Mouse (Mus musculus) c-Kit-positive CD71-positive TER-119-positive erythroid progenitor cells, embryonic 14.5 days (primary cell): Measurements from ENCODE around the gene Cdk13.

Experiments
- DNase-seq: peaks from one replicate; pipeline ENCODE4 v3.0.0-alpha.2; 2013; ENCODE audit warnings: low spot score

Cdk13 gene

DNA sequence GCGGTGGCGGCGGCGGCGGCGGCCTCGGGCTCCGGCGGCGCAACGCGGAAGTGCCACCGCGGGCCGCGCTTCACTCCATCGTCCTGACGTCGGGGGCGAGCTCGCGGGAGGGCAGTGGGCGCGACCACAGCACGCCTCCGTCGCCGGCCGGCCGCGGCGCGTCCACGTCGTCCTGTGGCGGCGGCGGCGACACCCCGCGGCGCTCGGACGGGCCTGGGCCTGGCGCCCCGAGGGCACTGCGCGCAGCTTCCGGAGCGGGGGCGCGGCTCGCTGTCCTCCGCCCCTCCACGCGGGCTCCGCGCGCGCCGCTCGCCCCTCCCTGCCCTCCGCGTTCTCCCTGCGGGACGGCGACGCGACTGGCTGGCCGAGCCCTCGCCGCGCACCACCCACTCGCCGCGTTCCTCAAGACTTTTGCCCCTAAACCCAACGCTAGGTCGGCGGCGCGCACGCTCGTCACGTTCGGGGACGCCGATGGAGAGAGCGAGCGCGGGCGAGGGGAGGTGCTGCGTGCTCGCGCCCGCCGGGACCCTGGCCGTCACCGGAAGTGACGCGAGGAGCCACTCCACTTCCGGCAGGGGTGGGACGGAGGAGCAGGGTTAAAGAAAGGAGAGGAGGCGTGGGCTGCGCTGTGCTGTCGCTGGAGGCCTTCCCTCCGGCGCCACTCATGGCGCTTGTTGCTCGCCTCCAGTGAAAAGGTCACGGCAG lies at the start of gene Cdk13:
TSS of gene Cdk13 (minus strand) at position 189 of the 705 bp plus-strand sequence.
- DNase-seq, result peak; percentile 97

GRCm38 (mm10) chr13:17843336-17843735 lies 38.4 kb upstream of the Cdk13 start:
- no peak for DNase-seq

DNA sequence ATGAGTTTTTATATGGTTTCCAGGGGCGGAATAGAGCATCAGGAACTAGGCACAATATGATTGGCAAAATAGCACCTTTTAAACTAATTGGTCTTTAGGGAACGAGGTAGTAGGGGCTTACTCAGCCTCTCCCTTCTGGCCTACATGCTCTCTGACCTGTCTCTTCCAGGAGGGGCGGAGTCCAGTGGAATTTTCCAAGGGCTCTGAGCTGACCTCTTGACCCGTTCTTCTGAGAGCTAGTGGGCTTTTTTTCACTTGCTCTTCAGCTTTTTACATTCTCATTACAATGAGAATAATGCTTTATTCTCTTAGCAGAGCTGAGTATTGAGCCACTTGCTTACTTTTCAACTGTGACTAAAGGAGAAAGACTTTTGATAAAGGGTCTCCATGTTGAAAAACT lies 37.9 kb upstream of the Cdk13 start:
- DNase-seq, result no peak

GRCm38 (mm10) chr13:17839137-17839536 lies 34.2 kb upstream of the Cdk13 start:
- DNase-seq, result no peak

- DNase-seq, result peak; percentile 52
Observed at GRCm38 (mm10) chr13:17838484-17838851, 33.6 kb upstream of the Cdk13 start.

- peak; percentile 28 for DNase-seq
Observed at GRCm38 (mm10) chr13:17837610-17838483, 33.0 kb upstream of the Cdk13 start.

DNA sequence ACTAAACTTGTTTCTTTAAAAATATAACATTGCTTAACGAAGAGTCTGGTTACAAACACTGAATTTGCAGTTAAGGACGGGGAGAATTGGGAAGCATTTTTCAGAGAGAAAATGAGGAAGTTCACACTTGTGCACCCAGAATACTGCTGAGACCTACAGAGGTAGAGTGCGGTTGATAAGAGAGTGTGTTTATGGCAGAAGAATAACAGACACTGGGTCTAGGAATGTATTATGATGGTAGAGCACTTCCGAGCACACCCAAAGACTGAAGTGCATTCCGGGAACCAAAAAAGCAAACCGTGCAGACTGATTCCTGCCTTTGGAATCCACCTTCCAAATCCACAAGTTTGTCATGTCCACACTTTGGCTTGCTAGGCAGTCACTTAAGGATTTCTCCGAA lies 31.9 kb upstream of the Cdk13 start:
- no peak for DNase-seq

- no peak for DNase-seq
Observed at GRCm38 (mm10) chr13:17832940-17833339, 28.0 kb upstream of the Cdk13 start.

DNA sequence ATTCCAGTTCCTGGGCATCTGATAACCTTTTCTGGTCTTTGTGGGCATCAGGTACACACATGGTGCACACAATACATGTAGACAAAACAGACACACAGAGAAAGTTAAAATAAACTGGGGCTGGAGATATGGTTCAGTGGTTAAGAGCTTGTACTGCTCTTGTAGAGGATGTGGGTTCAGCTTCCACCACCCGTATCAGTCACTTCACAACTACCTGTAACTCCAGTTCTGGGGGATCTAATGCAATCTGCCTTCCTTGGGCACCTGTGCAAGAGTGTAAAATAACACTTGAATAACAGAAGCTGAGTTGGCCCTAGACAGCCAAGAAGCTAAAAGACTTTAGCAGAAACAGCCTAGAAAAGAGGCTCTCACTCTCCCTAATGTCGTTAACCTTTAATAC lies 12.3 kb upstream of the Cdk13 start:
- no peak for DNase-seq

DNA sequence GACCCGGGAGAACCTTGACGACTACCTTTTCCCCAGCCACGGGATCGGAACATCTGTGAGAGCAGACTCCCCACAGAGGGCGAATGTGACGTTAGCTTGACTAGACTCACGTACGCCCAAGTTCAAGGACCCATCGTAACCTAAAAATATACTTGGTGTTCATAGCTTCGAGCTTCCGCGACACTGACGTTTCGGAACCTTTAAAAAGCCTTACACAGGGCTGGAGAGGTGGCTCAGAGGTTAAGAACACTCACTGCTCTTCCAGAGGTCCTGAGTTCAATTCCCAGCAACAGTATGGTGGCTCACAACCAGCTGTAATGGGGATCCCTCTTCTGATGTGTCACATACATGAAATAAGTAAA lies 698 bp upstream of the Cdk13 start:
- no peak for DNase-seq

DNA sequence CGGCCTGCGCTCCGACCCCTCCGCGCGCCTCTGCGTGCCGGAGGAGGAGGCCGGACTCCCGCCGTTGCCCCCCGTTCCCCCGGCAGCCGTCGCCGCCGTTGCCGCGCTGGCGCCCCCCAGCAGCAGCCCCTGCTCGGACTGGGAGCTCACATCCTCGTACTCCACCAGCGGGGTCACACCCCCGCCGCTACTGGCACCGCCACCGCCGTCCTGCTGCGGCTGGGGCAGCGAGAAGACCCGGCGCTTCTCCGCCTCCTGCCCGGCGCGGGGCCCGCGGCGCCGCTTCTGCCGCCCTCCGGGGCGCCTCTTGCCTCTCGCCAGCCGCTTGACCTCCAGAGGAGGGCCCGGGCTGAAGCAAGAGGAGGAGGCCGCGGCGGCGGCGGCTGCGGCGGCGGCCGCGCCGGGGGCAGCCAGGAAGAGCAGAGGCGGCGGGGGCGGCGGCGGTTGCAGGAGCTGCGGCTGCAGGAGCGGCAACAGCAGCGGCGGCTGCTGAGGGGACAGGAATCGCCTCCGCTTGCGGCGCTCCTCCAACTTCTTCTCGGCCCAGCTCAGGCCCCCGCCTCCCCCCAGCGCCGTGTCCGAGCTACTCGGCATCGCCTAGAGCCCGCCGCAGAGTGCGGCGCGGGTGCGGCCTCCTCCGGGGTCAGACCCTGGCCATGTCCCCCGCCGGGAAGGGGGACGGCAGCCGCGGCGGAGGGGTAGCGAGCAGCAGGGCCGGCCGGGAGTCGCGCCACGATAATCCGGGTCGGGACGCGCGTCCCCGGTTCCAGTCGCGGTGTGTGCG lies 647 bp downstream of the Cdk13 start:
- DNase-seq, result peak; percentile 37

DNA sequence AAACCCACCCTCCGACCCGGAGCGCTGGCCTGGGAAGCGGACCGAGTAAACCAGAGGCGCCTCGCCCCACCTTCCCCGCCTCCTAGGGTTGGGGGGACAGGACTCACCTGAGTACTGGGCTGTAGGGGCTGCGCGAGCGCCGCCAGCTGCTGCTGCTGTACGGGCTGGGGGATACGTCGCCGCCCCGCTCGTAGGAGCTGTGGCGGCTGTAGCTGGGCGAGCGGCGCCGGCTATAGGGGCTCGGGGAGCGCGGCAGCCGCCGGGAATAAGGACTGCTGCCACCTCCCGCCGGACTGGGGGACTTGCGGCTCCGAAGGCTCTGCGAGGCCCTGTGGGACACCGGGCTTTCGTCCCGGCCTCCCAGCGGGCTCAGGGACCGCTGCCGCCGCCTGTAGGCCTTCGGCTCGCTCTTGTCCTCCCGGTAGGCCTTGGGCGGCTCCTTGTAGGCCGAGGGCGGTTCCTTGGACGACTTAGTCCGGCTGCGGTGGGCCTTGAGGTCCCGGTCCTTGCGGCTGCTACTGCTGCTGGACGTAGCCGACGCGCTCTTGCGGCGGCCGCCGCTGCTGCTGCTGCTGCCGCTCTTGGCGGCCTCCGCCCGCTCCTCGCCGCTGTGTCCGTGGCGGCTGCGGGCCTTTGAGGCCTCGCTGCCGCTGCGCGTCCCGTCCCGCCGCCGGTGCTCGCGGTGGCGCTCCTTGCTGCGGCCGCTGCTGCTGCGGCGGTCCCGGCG lies 1.4 kb downstream of the Cdk13 start:
- DNase-seq, result peak; percentile 66

DNA sequence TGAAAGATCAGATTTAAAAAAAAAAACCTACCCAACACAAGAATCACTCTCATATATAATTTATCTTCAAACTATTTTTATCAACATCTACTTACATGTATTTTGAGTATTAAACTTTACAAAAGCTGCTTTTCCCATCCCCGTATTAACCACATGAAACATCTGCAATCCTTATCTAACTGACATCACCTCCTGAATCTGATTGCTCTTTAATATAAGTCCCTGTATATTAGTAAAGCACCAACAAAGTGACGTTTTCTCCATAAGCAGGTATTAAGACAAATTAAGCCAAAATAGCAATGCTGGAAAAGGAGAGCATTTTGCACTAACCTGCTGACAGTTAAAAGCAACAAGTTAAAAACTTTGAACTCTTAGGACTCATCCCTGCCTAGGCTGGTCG lies 2.0 kb downstream of the Cdk13 start:
- DNase-seq, result peak; percentile 26

DNA sequence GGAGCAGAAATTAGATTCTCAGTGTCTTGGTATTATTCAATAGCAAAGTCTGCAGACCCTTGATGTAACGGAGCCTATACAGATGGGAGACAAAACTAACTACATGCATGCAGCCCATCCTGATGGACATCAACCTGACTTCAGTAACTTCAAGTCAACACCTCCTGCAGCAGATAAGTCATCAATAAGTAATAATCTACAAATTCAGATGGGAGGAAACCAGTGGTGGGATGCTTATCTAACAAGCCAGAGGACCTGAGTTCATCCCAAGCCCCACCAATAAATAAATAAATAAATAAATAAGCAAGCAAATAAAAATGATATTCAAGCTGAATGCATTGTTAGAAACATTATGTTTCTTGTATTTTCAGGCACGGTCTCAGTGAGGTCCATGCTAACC lies 5.2 kb downstream of the Cdk13 start:
- no peak for DNase-seq

DNA sequence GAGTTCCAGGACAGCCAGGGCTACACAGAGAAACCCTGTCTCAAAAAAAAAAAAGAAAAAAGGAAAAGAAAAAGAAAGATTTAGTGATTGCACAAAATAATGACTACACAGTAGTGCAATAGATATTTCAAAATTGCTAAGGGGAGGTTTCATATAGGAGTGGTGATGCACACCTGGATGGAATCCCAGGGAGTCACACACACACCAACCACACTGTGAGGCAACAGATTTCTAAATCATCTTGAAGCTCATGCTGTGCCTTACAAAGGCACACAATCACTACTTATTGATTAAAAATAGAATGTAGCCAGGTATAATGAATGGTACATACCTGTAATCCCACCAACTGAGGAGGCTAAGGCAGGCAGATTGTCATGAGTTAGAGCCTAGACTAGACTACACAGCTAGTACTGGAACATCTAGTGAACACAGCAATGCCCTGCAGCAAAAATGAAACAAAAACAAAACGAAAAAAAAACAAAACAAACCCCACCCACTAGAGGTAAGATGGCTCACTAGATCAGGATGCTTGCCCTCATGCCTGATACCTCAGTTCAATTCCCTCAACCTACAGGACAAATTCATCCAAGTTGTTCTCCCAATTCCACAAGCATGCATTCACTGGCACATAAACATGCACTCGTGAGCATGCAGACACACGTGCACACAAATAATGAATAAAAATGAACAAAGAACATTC lies 9.0 kb downstream of the Cdk13 start:
- DNase-seq, result no peak

GRCm38 (mm10) chr13:17783643-17784042 lies 21.3 kb downstream of the Cdk13 start:
- DNase-seq, result no peak

- DNase-seq, result no peak
Observed at GRCm38 (mm10) chr13:17779923-17780322, 25.0 kb downstream of the Cdk13 start.

DNA sequence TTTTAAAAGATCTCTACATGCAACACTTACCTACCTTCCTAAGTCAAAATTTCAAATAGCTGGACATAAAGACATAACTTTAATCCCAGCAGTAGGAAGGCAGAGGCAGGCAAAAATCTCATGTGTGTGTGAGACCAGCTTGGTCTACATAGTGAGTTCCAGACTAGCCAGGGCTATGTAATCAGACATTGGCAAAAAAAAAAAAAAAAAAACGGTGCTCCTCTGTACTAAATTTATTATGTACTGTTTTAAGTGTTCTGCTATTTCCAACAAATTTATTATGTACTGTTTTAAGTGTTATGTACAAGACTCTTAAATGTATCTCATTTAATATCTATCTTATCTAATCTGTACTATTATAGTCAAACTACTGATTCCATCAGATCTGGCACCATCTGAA lies 28.6 kb downstream of the Cdk13 start:
- DNase-seq, result no peak

- peak; percentile 8 for DNase-seq
Observed at GRCm38 (mm10) chr13:17775364-17775763, 29.5 kb downstream of the Cdk13 start.

GRCm38 (mm10) chr13:17773112-17773511 lies 31.8 kb downstream of the Cdk13 start:
- DNase-seq, result no peak

DNA sequence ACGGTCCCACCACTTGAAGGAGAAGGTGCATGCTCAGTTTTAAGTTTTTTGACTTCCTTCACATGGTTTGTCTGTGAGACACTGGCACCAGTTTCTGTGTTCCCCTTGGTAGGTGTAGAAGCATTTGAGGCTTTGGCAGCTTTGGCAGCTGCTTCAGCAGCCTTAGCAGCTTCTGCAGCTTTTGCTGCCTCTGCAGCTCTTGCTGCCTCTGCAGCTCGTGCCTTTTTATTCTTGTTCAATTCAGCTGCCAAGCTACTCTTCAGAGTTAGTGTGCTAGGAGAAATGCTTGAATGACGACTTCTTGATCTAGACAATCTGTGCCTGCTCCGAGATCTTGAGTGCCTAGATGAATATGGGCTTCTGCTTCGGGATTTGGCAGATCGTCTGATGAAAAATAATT lies 32.3 kb downstream of the Cdk13 start:
- no peak for DNase-seq
